10 mouse cellular contexts compared by ENCODE assay signal in genomic region chr8:117278234-117278633, GRCm38 (mm10). TPM values are rescaled to one million over a fixed set of nuclear protein-coding genes. Genes with fewer than 3 reads are reported as not detected.
DNase-seq lines count a peak whose midpoint lies in the region; ATAC-seq and TF ChIP-seq lines count a peak whose summit lies in the region.
"Had no signal": no experiment of that assay in that cellular context is flagged by ENCODE, and none has a peak within 500 bp of the region (broad histone marks: within the 10 kb centered on the region; RNA-seq: fewer than 3 reads in every experiment).

No protein-coding gene starts in this region.

- H3K4me3 ChIP-seq in MEL (ENCODE audit: control insufficient read depth in 1 of 2, insufficient read depth in 1 of 2, low read depth in 2 of 2, low read length in 2 of 2): no peak overlapping the region
- no peak overlapping the region for H3K4me3 ChIP-seq in embryonic facial prominence, embryonic 13.5 days
- no peak overlapping the region for H3K4me3 ChIP-seq in hindbrain, embryonic 15.5 days
- H3K4me3 ChIP-seq in midbrain, embryonic 10.5 days: 0 out of 2 replicates have a peak overlapping the region, but pooled peaks have one; percentile 16
- H3K4me3 ChIP-seq: heart, embryonic 15.5 days had no signal

- no peak for TF ChIP-seq POLR2A in MEL (IDR thresholded peaks at IDR 0.05; ENCODE audit: control insufficient read depth in 1 of 2, insufficient read depth in 1 of 2, low read depth in 1 of 2, low read length in 2 of 2, poor library complexity in 1 of 2)

- ATAC-seq in embryonic facial prominence, embryonic 13.5 days (ENCODE audit: insufficient number of reproducible peaks, insufficient read depth, low FRiP score, low TSS enrichment, low read depth): no peak
- no peak for ATAC-seq in hindbrain, embryonic 15.5 days (ENCODE audit: low FRiP score, low read depth)
- ATAC-seq: Patski had no signal

- H3K9me3 ChIP-seq in MEL (replicated peaks; ENCODE audit: insufficient read depth, low read length): no peaks in the 10 kb centered on the region
- no peaks in the 10 kb centered on the region; the same call in 1 of the 2 replicates for H3K9me3 ChIP-seq in embryonic facial prominence, embryonic 13.5 days
- no peaks in the 10 kb centered on the region for H3K9me3 ChIP-seq in hindbrain, embryonic 15.5 days
- H3K9me3 ChIP-seq in midbrain, embryonic 10.5 days (replicated peaks): no peaks in the 10 kb centered on the region; the same call in 1 of the 2 replicates
- H3K9me3 ChIP-seq: heart, embryonic 15.5 days had no signal

- H3K27me3 ChIP-seq in MEL (ENCODE audit: control insufficient read depth in 1 of 2, insufficient read depth in 2 of 2, low read length in 2 of 2): no peaks in the 10 kb centered on the region
- H3K27me3 ChIP-seq in embryonic facial prominence, embryonic 13.5 days: no peaks in the 10 kb centered on the region
- no peaks in the 10 kb centered on the region for H3K27me3 ChIP-seq in hindbrain, embryonic 15.5 days
- no peaks in the 10 kb centered on the region for H3K27me3 ChIP-seq in midbrain, embryonic 10.5 days (ENCODE audit: low read depth, poor library complexity, severe bottlenecking)
- H3K27me3 ChIP-seq: heart, embryonic 15.5 days; Patski had no signal

- H3K9ac ChIP-seq in MEL (ENCODE audit: control insufficient read depth, low read depth, low read length, poor library complexity, severe bottlenecking): no peak overlapping the region
- H3K9ac ChIP-seq in embryonic facial prominence, embryonic 13.5 days: peak overlapping the region; percentile 32; the same call in 1 of the 2 replicates
- H3K9ac ChIP-seq in hindbrain, embryonic 15.5 days: no peak overlapping the region
- H3K9ac ChIP-seq: heart, embryonic 15.5 days had no signal

- TF ChIP-seq RAD21 in MEL (IDR thresholded peaks at IDR 0.05; ENCODE audit: low read depth, low read length): no peak

- H3K36me3 ChIP-seq in MEL (ENCODE audit: control insufficient read depth in 1 of 2, insufficient read depth in 2 of 2, low read length in 2 of 2): no peaks in the 10 kb centered on the region; a peak in 2 of 4 replicates
- H3K36me3 ChIP-seq in embryonic facial prominence, embryonic 13.5 days: peaks cover 15% of the 10 kb centered on the region
- no peaks in the 10 kb centered on the region for H3K36me3 ChIP-seq in hindbrain, embryonic 15.5 days
- H3K36me3 ChIP-seq in midbrain, embryonic 10.5 days: peaks cover 31% of the 10 kb centered on the region
- H3K36me3 ChIP-seq: heart, embryonic 15.5 days had no signal

- WGBS in embryonic facial prominence, embryonic 13.5 days: 89% methylated on average over 10 of the region's 10 CpGs
- WGBS in hindbrain, embryonic 15.5 days: 74% methylated on average over 10 of the region's 10 CpGs
- WGBS in midbrain, embryonic 10.5 days: 91% methylated on average over 10 of the region's 10 CpGs

- DNase-seq in MEL (ENCODE audit: low read depth, low spot score): no peak
- no peak for DNase-seq in midbrain, embryonic 10.5 days (ENCODE audit: low spot score)
- no peak for DNase-seq in layer of hippocampus, postnatal 25 days (ENCODE audit: extremely low spot score in 1 of 2, low spot score in 1 of 2)
- DNase-seq in heart, adult 11 months: no peak
- no peak for DNase-seq in cerebellum, adult 9-11 months
- no peak for DNase-seq in gastrocnemius, postnatal 10 days

- no peak overlapping the region for H3K27ac ChIP-seq in MEL (ENCODE audit: control insufficient read depth, low read depth, low read length)
- 0 out of 2 replicates have a peak overlapping the region, but pooled peaks have one; percentile 57 for H3K27ac ChIP-seq in embryonic facial prominence, embryonic 13.5 days
- peak overlapping the region; percentile 72 for H3K27ac ChIP-seq in hindbrain, embryonic 15.5 days (replicated peaks)
- H3K27ac ChIP-seq in midbrain, embryonic 10.5 days (replicated peaks): peak overlapping the region; percentile 79
- H3K27ac ChIP-seq: heart, embryonic 15.5 days had no signal

- H3K79me2 ChIP-seq in MEL (ENCODE audit: control insufficient read depth, insufficient read depth, low read length, poor library complexity): peaks cover 85% of the 10 kb centered on the region

- no peak for TF ChIP-seq CTCF in MEL (IDR thresholded peaks at IDR 0.05 in 2 of 3, conservative IDR thresholded peaks at IDR 0.05 in 1 of 3; ENCODE audit: control insufficient read depth in 1 of 3, insufficient read depth in 1 of 3, low read depth in 2 of 3, low read length in 3 of 3, poor library complexity in 1 of 3, severe bottlenecking in 1 of 3)

- peaks cover 0 to 2% of the 10 kb centered on the region in 2 experiments; a peak in 1 of 4 replicates for H3K4me1 ChIP-seq in MEL (ENCODE audit: control insufficient read depth in 1 of 2, insufficient read depth in 2 of 2, low read length in 2 of 2)
- peaks cover 38% of the 10 kb centered on the region for H3K4me1 ChIP-seq in embryonic facial prominence, embryonic 13.5 days
- peaks cover 53% of the 10 kb centered on the region for H3K4me1 ChIP-seq in hindbrain, embryonic 15.5 days (replicated peaks)
- H3K4me1 ChIP-seq in midbrain, embryonic 10.5 days: peaks cover 53% of the 10 kb centered on the region

- TF ChIP-seq EP300 in MEL (IDR thresholded peaks at IDR 0.05; ENCODE audit: low read depth in 1 of 2, low read length in 2 of 2): no peak

- no peak overlapping the region for H3K4me2 ChIP-seq in embryonic facial prominence, embryonic 13.5 days
- H3K4me2 ChIP-seq in hindbrain, embryonic 15.5 days: peak overlapping the region; percentile 34
- H3K4me2 ChIP-seq: heart, embryonic 15.5 days had no signal

TF ChIP-seq in MEL, 35 proteins besides CTCF, POLR2A, EP300 and RAD21:
- no peak for TF ChIP-seq UBTF (IDR thresholded peaks at IDR 0.05; ENCODE audit: borderline replicate concordance, insufficient read depth, low read depth, low read length)
- TF ChIP-seq TAL1 (IDR thresholded peaks at IDR 0.05; ENCODE audit: low read length): peak; percentile 41

RNA-seq across cellular contexts. Expression of gene Cmip, which starts 21.4 kb away (rescaled TPM):
- 17.0 and 20.8 TPM in 2 replicates for total RNA-seq in MEL (2012; rRNA removed)
- 10 to 100 TPM in 1 of 2 experiments, not detected in 1; 71.8 TPM for polyA plus RNA-seq in MEL (2012; ENCODE audit: insufficient read depth in 1 of 2, insufficient read length in 2 of 2, low read depth in 1 of 2, low replicate concordance in 2 of 2, missing spikeins in 1 of 2)
- 17.7 and 20.1 TPM in 2 replicates for polyA plus RNA-seq in embryonic facial prominence, embryonic 13.5 days (2015; fragmentation: Nextera tagmentation; extraction: Ambion mirVana)
- 184 and 203 TPM in 2 replicates for polyA plus RNA-seq in hindbrain, embryonic 15.5 days (2015; fragmentation: Nextera tagmentation; extraction: Ambion mirVana)
- 9.3 and 11.2 TPM in 2 replicates for polyA plus RNA-seq in midbrain, embryonic 10.5 days (2016; fragmentation: Nextera tagmentation; extraction: Ambion mirVana)
- 100 to 1,000 TPM; 288 to 289 TPM for total RNA-seq in layer of hippocampus, postnatal 25 days (2021)
- 10 to 100 TPM; 18.7 to 23.7 TPM for total RNA-seq in gastrocnemius, postnatal 10 days (2021)
